Mouse (Mus musculus): ENCODE measurements around the gene Lpcat3.

The Lpcat3 gene

GRCm38 (mm10) chr6:124704417-124704816, 41.6 kb downstream of the Lpcat3 start:
- DNase-seq (ENCODE audit: low read depth, low spot score): no peak

- DNase-seq (ENCODE audit: low read depth, low spot score): no peak
Measured at GRCm38 (mm10) chr6:124706061-124706627, 43.3 kb downstream of the Lpcat3 start.

GRCm38 (mm10) chr6:124708289-124708889, 45.6 kb downstream of the Lpcat3 start:
- DNase-seq (ENCODE audit: low read depth, low spot score): no peak

- peak; percentile 98 for DNase-seq (ENCODE audit: low read depth, low spot score)
Measured at GRCm38 (mm10) chr6:124711824-124712782, 49.3 kb downstream of the Lpcat3 start, which contains the start of the genes Emg1 and Phb2. Gene Emg1 (minus strand): TSS chr6:124712178. Gene Phb2 (plus strand): TSS chr6:124712336.

- no peak for DNase-seq (ENCODE audit: low read depth, low spot score)
Measured at GRCm38 (mm10) chr6:124712918-124713317, 50.1 kb downstream of the Lpcat3 start.

GRCm38 (mm10) chr6:124716864-124717490, 54.1 kb downstream of the Lpcat3 start:
- peak; percentile 30 for DNase-seq (ENCODE audit: low read depth, low spot score)

- no peak for DNase-seq (ENCODE audit: low read depth, low spot score)
Measured at GRCm38 (mm10) chr6:124717968-124718367, 55.1 kb downstream of the Lpcat3 start.

- no peak for DNase-seq (ENCODE audit: low read depth, low spot score)
Measured at GRCm38 (mm10) chr6:124718703-124719102, 55.9 kb downstream of the Lpcat3 start.

- no peak for DNase-seq (ENCODE audit: low read depth, low spot score)
Measured at GRCm38 (mm10) chr6:124719354-124719978, 56.6 kb downstream of the Lpcat3 start.

- no peak for DNase-seq (ENCODE audit: low read depth, low spot score)
Measured at GRCm38 (mm10) chr6:124720904-124721303, 58.1 kb downstream of the Lpcat3 start.

- no peak for DNase-seq (ENCODE audit: low read depth, low spot score)
Measured at GRCm38 (mm10) chr6:124722876-124723473, 60.1 kb downstream of the Lpcat3 start.

GRCm38 (mm10) chr6:124723541-124723940, 60.7 kb downstream of the Lpcat3 start:
- no peak for DNase-seq (ENCODE audit: low read depth, low spot score)

- no peak for DNase-seq (ENCODE audit: low read depth, low spot score)
Measured at GRCm38 (mm10) chr6:124724472-124724871, 61.6 kb downstream of the Lpcat3 start.

- DNase-seq (ENCODE audit: low read depth, low spot score): no peak
Measured at GRCm38 (mm10) chr6:124728621-124729020, 65.8 kb downstream of the Lpcat3 start.

GRCm38 (mm10) chr6:124729850-124730705, 67.3 kb downstream of the Lpcat3 start:
- DNase-seq (ENCODE audit: low read depth, low spot score): no peak

- DNase-seq (ENCODE audit: low read depth, low spot score): no peak
Measured at GRCm38 (mm10) chr6:124731038-124731437, 68.2 kb downstream of the Lpcat3 start.

- no peak for DNase-seq (ENCODE audit: low read depth, low spot score)
Measured at GRCm38 (mm10) chr6:124732476-124733370, 69.9 kb downstream of the Lpcat3 start.

GRCm38 (mm10) chr6:124734417-124734816, 71.6 kb downstream of the Lpcat3 start:
- DNase-seq (ENCODE audit: low read depth, low spot score): no peak

GRCm38 (mm10) chr6:124737040-124737439, 74.2 kb downstream of the Lpcat3 start:
- DNase-seq (ENCODE audit: low read depth, low spot score): no peak

Measured in forelimb bud, embryonic 11.5 days (tissue).